Mouse (Mus musculus): Measurements from ENCODE around the gene Rnasel. TPM values are rescaled to one million over a fixed set of nuclear protein-coding genes. Genes with fewer than 3 reads are reported as not detected.

Gene Rnasel
- polyA plus RNA-seq, 1 experiment = 3.6 TPM

DNA sequence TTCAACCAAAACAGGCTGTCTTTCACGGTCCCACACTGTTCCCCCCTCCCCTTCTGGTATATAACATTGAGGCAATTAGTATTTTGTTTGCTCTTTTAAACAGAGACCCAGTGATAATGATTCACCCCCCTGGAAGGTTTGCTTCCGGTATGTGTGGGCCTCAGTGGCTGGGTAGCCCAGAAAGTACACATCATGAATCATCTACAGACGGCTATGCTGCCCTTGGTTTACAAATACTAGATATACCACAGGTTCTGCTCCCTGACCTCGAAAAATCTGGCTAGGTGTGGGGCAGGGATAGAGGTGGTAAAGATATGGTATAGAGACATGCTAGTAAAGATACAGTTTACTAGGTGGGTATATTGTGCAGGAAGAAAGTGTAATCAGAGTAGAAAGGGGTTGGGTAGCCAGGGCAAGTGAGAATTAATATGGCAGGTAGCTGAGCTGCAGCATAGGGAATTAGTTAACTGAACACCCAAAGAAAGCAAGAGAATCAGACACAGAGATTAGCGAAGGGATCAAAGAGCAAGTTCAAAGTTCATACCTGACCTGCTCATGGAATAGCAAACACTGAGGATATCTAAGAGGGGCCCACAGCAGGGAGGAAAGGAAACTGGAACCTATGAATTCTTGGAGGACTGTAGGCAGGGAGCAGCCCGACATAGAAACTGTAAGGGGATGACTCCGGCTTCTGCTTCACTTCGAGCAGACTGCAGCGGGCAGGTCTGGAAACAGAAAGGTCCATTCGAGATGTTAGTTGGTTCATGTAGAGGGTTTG is 21.0 kb downstream of the Rnasel start:
- Histone ChIP-seq H3K4me3 (ENCODE audit: insufficient read depth, low read depth, low read length) (no peak overlapping the region), H3K27ac (replicated peaks; ENCODE audit: low read depth, low read length) (no peak overlapping the region), H3K4me1 (ENCODE audit: control insufficient read depth, insufficient read depth, insufficient read length, low read length) (no peaks in the 10 kb centered on the region)

DNA sequence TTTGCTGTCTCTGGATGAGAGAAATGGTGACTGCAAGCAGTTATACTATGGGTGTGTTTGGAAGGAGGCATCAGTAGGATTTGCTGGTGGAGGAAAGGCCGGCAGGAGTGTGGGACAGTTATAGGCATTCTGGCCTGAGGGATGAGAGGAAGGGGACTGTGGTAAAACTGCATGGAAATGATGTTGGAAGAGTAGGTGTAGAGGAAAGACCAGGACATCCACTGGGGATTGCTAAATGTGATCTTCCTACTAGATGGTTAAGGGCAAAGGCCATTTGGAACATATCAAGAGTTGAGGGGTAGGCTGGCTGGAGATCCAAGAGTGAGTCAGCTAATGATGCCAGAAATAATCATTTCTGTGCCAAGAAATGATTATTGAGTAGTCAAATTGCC is 21.5 kb downstream of the Rnasel start:
- H3K27ac ChIP-seq (replicated peaks; ENCODE audit: low read depth, low read length) = no peak overlapping the region
- no peak overlapping the region for H3K4me3 ChIP-seq (ENCODE audit: insufficient read depth, low read depth, low read length)
- no peaks in the 10 kb centered on the region for H3K4me1 ChIP-seq (ENCODE audit: control insufficient read depth, insufficient read depth, insufficient read length, low read length)

DNA sequence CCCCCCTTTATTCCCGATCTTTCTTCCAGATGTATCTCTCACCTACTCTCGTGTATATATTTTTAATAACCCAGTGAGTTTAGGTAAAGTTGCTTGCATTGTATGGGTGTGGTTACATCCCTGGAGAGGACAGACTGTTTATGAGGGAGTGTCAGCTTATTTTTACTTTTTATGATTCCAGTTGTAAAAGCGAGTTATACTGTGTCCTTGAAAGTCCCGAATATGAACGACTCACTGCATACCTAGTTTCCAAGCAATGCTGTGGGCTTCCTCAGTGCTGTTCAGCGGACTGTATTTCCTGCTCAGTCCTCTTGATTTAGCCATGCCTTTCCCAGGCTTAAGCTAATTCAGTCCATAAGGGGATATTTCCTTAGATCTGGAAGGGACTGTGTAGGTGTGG is 25.9 kb downstream of the Rnasel start:
- no peak overlapping the region for H3K4me3 ChIP-seq (ENCODE audit: insufficient read depth, low read depth, low read length)
- no peaks in the 10 kb centered on the region for H3K4me1 ChIP-seq (ENCODE audit: control insufficient read depth, insufficient read depth, insufficient read length, low read length)
- H3K27ac ChIP-seq (replicated peaks; ENCODE audit: low read depth, low read length) = no peak overlapping the region

DNA sequence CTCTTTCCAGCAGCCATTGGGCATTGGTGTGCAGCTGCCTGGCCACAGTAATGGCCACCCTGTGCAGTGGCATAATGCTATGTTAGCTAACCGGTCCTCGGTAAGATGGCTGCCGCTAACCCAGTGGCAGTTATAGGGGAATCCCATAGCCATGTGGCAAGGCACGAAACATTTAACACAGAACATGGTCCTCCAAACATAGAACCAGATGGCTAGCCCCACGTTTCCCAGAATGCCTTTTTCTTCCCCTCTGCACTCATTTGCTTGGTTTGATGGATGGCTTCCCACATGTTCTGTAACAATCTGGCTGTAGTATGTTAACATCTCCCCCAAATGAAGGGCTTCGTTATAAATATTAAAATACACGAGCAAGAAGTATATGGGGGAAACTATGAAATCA is 27.0 kb downstream of the Rnasel start:
- H3K27ac ChIP-seq (replicated peaks; ENCODE audit: low read depth, low read length) = no peak overlapping the region
- H3K4me3 ChIP-seq (ENCODE audit: insufficient read depth, low read depth, low read length) = no peak overlapping the region
- no peaks in the 10 kb centered on the region for H3K4me1 ChIP-seq (ENCODE audit: control insufficient read depth, insufficient read depth, insufficient read length, low read length)

DNA sequence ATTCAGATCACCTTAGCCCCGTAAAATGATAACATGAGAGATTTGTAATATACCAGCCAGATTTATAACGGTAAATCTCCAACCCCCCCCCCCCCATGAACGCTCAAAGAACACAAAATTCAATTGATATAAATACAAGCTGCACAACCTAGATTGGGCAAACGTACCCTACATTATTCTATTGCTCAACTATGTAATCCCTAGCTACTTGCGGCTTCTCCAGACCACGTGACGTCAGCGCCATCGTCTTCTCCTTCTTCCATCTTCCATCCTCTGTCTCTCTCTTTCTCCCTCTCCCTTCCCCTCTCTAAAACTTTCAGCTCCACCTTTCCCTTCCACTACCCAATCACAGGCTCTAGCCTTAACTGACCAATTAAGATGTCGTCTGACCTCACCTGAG is 29.0 kb downstream of the Rnasel start:
- Histone ChIP-seq H3K4me3 (ENCODE audit: insufficient read depth, low read depth, low read length) (no peak overlapping the region), H3K27ac (replicated peaks; ENCODE audit: low read depth, low read length) (no peak overlapping the region), H3K4me1 (ENCODE audit: control insufficient read depth, insufficient read depth, insufficient read length, low read length) (no peaks in the 10 kb centered on the region)

DNA sequence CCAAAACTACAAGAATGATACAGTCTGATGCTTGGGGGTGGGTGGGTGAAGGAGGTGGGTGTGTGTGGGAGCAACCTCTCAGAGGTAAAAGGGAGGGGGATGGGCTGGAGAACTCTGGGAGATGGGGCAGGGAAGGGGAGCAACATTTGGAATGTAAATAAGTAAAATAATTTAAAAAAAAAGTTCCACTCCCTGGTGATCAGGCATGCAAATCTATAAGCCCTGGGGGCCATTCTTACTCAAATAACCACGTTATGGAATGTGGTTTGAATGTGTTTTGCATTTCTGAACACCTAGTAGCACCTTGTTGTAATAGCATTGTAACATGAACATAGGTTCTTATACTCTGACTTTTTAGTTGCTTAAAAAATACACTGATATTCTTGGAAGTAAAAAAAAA is 34.1 kb downstream of the Rnasel start:
- no peak overlapping the region for H3K27ac ChIP-seq (replicated peaks; ENCODE audit: low read depth, low read length)
- H3K4me3 ChIP-seq (ENCODE audit: insufficient read depth, low read depth, low read length) = no peak overlapping the region
- no peaks in the 10 kb centered on the region for H3K4me1 ChIP-seq (ENCODE audit: control insufficient read depth, insufficient read depth, insufficient read length, low read length)

DNA sequence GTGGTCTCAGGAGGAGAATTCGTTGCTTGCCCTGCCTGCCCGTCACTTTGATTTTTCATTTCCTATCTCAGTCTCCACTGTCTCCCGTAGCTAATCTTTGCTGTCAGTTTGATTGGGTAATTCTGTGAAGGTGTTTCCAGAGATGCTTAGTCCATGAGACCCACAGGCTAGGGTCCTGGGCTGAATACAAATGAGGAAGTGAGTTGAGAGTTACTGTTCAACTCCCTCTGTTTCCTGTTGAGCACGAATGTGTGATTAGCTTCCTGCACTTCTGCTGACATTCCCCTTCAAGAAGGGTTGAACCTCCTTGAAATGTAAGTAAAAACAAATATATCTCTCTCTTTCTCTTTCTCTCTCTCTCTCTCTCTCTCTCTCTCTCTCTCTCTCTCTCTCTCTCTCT is 36.4 kb downstream of the Rnasel start:
- no peak overlapping the region for H3K4me3 ChIP-seq (ENCODE audit: insufficient read depth, low read depth, low read length)
- H3K4me1 ChIP-seq (ENCODE audit: control insufficient read depth, insufficient read depth, insufficient read length, low read length) = no peaks in the 10 kb centered on the region
- H3K27ac ChIP-seq (replicated peaks; ENCODE audit: low read depth, low read length) = no peak overlapping the region

DNA sequence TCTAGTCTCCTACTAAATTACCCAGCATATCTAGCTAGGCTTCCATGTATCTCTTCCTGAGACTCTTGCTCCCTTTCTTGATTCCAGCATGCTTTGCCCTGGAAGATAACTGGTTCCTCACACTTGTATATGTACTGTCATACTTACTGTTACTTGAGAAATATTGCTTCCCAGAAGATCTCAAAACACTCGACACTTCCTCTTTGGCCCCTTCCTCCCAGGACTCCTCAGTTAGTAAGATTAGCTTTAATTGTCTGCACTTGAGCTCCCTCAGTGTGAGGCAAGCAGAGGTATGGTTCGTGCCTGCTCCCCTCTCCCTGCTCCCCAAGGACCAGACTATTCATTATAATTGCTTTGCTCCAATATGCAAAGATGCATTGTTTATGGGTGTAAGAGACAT is 41.5 kb downstream of the Rnasel start:
- Histone ChIP-seq H3K4me3 (ENCODE audit: insufficient read depth, low read depth, low read length) (no peak overlapping the region), H3K4me1 (ENCODE audit: control insufficient read depth, insufficient read depth, insufficient read length, low read length) (no peaks in the 10 kb centered on the region), H3K27ac (replicated peaks; ENCODE audit: low read depth, low read length) (no peak overlapping the region)

DNA sequence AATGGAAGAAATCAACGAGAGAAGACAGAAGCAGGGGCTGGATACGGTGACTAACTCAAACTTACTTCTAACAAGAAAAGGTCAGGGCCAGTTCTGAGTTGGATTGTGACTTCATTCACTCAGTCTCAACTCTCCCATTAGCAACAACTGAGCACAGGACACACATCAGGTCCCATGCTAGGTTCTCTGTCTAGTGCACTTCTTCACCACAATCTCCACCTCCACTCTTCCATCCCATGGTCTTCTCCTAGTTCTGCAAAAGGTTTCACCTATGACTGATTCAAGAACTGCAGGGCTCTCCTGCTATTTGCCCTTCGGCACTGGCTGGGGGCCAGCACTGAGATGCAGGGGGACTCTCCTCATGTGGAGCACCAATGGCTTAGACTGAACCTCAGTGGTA is 45.0 kb downstream of the Rnasel start:
- Histone ChIP-seq H3K27ac (replicated peaks; ENCODE audit: low read depth, low read length) (no peak overlapping the region), H3K4me3 (ENCODE audit: insufficient read depth, low read depth, low read length) (no peak overlapping the region), H3K4me1 (ENCODE audit: control insufficient read depth, insufficient read depth, insufficient read length, low read length) (no peaks in the 10 kb centered on the region)

DNA sequence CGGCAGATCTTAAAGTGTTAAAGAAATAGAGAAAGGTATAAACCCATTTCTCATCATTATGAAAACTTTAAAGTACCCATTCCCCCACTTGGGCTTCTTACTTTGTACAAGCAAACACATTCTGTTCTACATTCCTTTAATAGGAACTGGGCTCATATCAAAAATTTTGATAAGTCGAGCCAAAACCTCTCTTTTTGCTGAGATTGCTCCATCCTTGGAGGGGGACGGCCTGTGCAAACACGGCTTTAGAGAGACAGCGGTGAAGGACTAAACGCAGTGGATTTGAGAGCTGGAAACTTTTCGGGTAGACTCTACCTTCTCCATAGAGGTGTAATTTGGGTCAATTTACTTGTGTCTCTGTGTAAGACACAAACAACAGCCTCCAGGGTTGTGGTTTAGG is 53.5 kb downstream of the Rnasel start:
- no peaks in the 10 kb centered on the region for H3K4me1 ChIP-seq (ENCODE audit: control insufficient read depth, insufficient read depth, insufficient read length, low read length)
- H3K4me3 ChIP-seq (ENCODE audit: insufficient read depth, low read depth, low read length) = 0 out of 2 replicates have a peak overlapping the region, but pooled peaks have one; percentile 18
- peak overlapping the region; percentile 55; the same call in 1 of the 2 replicates for H3K27ac ChIP-seq (replicated peaks; ENCODE audit: low read depth, low read length)

DNA sequence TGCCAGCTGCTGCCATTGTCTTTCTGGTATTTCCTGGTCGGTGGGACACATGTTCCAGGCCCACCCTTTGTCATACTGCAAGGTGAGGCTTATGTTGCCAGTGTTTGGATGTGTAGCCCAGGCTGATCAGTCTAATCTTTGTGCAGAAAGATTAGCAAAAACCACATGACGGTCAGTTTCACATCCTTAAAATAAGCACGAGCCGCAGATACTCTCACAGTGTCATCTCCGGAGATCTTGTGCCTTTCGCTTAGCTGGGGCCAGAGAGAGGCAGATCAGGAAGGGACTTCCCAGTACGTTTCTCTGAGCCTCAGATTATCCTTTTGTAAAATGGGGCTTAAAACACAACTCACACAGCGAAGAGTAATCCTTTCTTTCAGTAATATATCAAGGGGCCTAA is 54.3 kb downstream of the Rnasel start:
- Histone ChIP-seq H3K4me1 (ENCODE audit: control insufficient read depth, insufficient read depth, insufficient read length, low read length) (no peaks in the 10 kb centered on the region), H3K27ac (replicated peaks; ENCODE audit: low read depth, low read length) (0 out of 2 replicates have a peak overlapping the region, but pooled peaks have one; percentile 7), H3K4me3 (ENCODE audit: insufficient read depth, low read depth, low read length) (no peak overlapping the region)

DNA sequence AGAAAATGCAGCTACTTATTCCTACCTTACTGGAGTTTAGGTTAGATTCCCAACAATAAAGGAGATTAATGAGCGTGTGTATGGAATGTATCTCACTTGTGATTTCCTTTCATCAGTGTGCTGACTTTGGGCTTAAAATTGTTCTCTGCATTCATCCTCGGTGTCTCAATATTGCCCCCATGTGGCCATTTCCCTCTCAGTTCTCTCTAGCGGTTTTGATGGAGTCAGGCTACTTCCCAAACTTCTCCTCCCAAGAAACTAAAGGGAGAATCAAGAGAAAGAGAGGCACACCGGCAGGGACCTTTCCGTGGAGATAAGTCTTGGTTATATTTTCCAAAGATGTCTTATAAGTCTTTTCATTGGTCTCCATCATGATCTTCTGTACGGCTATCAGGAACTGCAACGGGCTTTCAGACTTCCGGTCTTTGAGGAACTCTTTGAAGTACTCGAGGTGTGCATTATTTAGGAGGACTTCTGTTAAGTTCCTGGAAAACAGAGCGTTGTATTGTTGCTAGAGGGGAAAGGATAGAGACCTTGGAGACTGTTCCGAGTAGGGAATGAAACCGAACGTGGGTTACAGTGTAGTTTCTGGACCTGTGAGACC is 58.3 kb downstream of the Rnasel start:
- H3K4me3 ChIP-seq (ENCODE audit: insufficient read depth, low read depth, low read length) = no peak overlapping the region

More for the DNA sequence above, 58.3 kb downstream of the Rnasel start:
- H3K27ac ChIP-seq (replicated peaks; ENCODE audit: low read depth, low read length) = no peak overlapping the region
- H3K4me1 ChIP-seq (ENCODE audit: control insufficient read depth, insufficient read depth, insufficient read length, low read length) = no peaks in the 10 kb centered on the region

Other genes starting within 250 kb of the Rnasel start
- gene Npl, start 199.4 kb upstream of the Rnasel start, polyA plus RNA-seq (2012; ENCODE audit: insufficient read depth, insufficient read length, missing spikeins) = 1.2 and 1.5 TPM in 2 replicates
- gene Rgs8, start 96.4 kb upstream of the Rnasel start, polyA plus RNA-seq (2012; ENCODE audit: insufficient read depth, insufficient read length, missing spikeins) = not detected in 2 replicates
- gene Rgs16, start 9.1 kb upstream of the Rnasel start, polyA plus RNA-seq (2012; ENCODE audit: insufficient read depth, insufficient read length, missing spikeins) = 0.44 TPM in 1 of 2 replicates, not detected in the other
- gene Rgsl1, start 94.7 kb downstream of the Rnasel start, polyA plus RNA-seq (2012; ENCODE audit: insufficient read depth, insufficient read length, missing spikeins) = 1.3 TPM in 1 of 2 replicates, not detected in the other
- not detected in 2 replicates for gene Teddm1b, start 124.9 kb downstream of the Rnasel start, polyA plus RNA-seq (2012; ENCODE audit: insufficient read depth, insufficient read length, missing spikeins)
- gene Teddm1a, start 142.3 kb downstream of the Rnasel start, polyA plus RNA-seq (2012; ENCODE audit: insufficient read depth, insufficient read length, missing spikeins) = not detected in 2 replicates
- 924 and 1,059 TPM in 2 replicates for gene Glul, start 150.5 kb downstream of the Rnasel start, polyA plus RNA-seq (2012; ENCODE audit: insufficient read depth, insufficient read length, missing spikeins)
- 0.58 TPM in 1 of 2 replicates, not detected in the other for gene Teddm2, start 150.8 kb downstream of the Rnasel start, polyA plus RNA-seq (2012; ENCODE audit: insufficient read depth, insufficient read length, missing spikeins)